Mouse (Mus musculus) G1E (cell line): ENCODE results near the gene Robo2.

Experiments used
- CTCF ChIP-seq: IDR thresholded peaks from 2 replicates; pipeline ENCODE4 v1.5.1; 2012; ENCODE audit warnings: low read depth, low read length, inconsistent platforms, mixed read lengths
- GATA1 ChIP-seq: IDR thresholded peaks from 2 replicates; pipeline ENCODE4 v1.6.1; 2012; ENCODE audit warnings: borderline replicate concordance, low read length, inconsistent platforms, mixed read lengths
- GATA2 ChIP-seq: IDR thresholded peaks from 2 replicates; pipeline ENCODE4 v1.6.1; 2012; ENCODE audit warnings: low read depth, low read length, inconsistent platforms, borderline replicate concordance
- TAL1 ChIP-seq: conservative IDR thresholded peaks from 2 replicates; pipeline ENCODE4 v1.6.1; 2012; ENCODE audit warnings: low read depth, low read length, inconsistent platforms, mixed read lengths

DNA sequence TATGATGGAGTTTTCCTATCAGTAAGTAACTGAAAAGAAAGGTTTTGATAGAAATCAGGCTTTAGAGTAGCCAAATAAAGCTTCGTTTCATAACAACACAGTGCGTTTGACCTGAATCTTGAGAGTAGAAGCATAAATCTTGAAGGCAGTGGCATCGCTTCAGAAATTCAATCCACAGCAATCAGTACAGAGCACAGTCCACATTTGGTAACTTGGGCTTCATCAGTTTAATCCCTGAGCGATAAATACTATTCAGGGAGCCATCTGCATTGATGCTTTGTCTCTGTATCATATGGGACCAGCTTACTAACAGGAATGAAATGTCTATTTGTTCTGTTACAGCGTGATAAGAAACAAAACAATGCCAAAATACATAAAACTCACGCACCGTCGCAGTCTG lies 46.1 kb upstream of the Robo2 start:
- TF ChIP-seq CTCF: no peak
- no peak for TF ChIP-seq GATA1
- no peak for TF ChIP-seq TAL1
- TF ChIP-seq GATA2: no peak
